In genomic region chr7:113260321-113261167, GRCm38 (mm10) we compare ENCODE assay signal across 8 mouse cellular contexts. TPM values are rescaled to one million over a fixed set of nuclear protein-coding genes. Genes with fewer than 3 reads are reported as not detected.
DNase-seq lines count a peak whose midpoint lies in the region; ATAC-seq and TF ChIP-seq lines count a peak whose summit lies in the region.

No protein-coding gene starts in this region.

- H3K9ac ChIP-seq in midbrain, embryonic 15.5 days: no peak overlapping the region

- peak; percentile 45; the same call in 1 of the 2 replicates for ATAC-seq in midbrain, embryonic 15.5 days (replicated peaks)
- no peak for ATAC-seq in CD4-positive, CD25-positive, alpha-beta regulatory T cell, adult 4 months

- DNase-seq in lung, adult 18-20 months: peak; percentile 72 to 85
- no peak for DNase-seq in lung, adult 2 months
- peak; percentile 85 for DNase-seq in adrenal gland, postnatal 14 days
- peak; percentile 49 for DNase-seq in gastrocnemius, postnatal 14 days
- peak; percentile 56 to 75 for DNase-seq in kidney, postnatal 4 days
- no peak for DNase-seq in left cerebral cortex, adult 8-10 months (ENCODE audit: low spot score in 2 of 2)

- H3K4me2 ChIP-seq in midbrain, embryonic 15.5 days: no peak overlapping the region

- 61% methylated on average over 21 of the region's 21 CpGs for WGBS in lung, adult 2 months
- 50% methylated on average over 21 of the region's 21 CpGs for WGBS in midbrain, embryonic 15.5 days

- peaks cover 6% of the 10 kb centered on the region for H3K4me1 ChIP-seq in lung, adult 2 months (ENCODE audit: control insufficient read depth, insufficient read depth, low read length)
- peaks cover 7% of the 10 kb centered on the region for H3K4me1 ChIP-seq in midbrain, embryonic 15.5 days

- H3K9me3 ChIP-seq in midbrain, embryonic 15.5 days: no peaks in the 10 kb centered on the region

- H3K36me3 ChIP-seq in midbrain, embryonic 15.5 days (replicated peaks): no peaks in the 10 kb centered on the region

- no peak for TF ChIP-seq POLR2A in lung, adult 2 months (IDR thresholded peaks at IDR 0.05; ENCODE audit: borderline replicate concordance, extremely low read depth, low read depth, low read length)

- intact Hi-C loops in gastrocnemius, postnatal 14 days (cut with DNase I; ENCODE audit: low total_unique reads): loop anchor here (10.0 kb wide), 2 partner anchors 66 to 336 kb away; no protein-coding TSS in a partner anchor

- no peak overlapping the region for H3K4me3 ChIP-seq in lung, adult 2 months (replicated peaks; ENCODE audit: extremely low read depth, low read depth, low read length)
- no peak overlapping the region for H3K4me3 ChIP-seq in midbrain, embryonic 15.5 days

- no peak for TF ChIP-seq CTCF in lung, adult 2 months (IDR thresholded peaks at IDR 0.05; ENCODE audit: insufficient read depth, low read length)

- H3K27me3 ChIP-seq in midbrain, embryonic 15.5 days (replicated peaks): no peaks in the 10 kb centered on the region

- H3K27ac ChIP-seq in midbrain, embryonic 15.5 days: 0 out of 2 replicates have a peak overlapping the region, but pooled peaks have one; percentile 29

RNA-seq across cellular contexts. Expression of gene Arntl, which starts 53.3 kb away (rescaled TPM):
- polyA plus RNA-seq in lung, adult 2 months (2012; rRNA removed): 4.6 and 15.8 TPM in 2 replicates
- total RNA-seq in adrenal gland, postnatal 14 days (2021): 30.6 and 41.6 TPM in 2 replicates
- 10 to 100 TPM; 11.8 to 13.1 TPM for total RNA-seq in gastrocnemius, postnatal 14 days (2021)
- polyA plus RNA-seq in midbrain, embryonic 15.5 days (2015; fragmentation: Nextera tagmentation; extraction: Ambion mirVana): 15.4 and 16.7 TPM in 2 replicates
- 10 to 100 TPM; 29.6 to 37.8 (median 30.6) TPM for total RNA-seq in left cerebral cortex, adult 8-10 months (2022)
- 10 to 100 TPM; 22.6 to 25.0 TPM for polyA plus RNA-seq in CD4-positive, CD25-positive, alpha-beta regulatory T cell, adult 4 months (2017; shearing (Covaris generic))

Comparison
In these comparisons a context has a peak if more than half of its experiments do, and no peak if none do; other contexts are left out.
1. DNase-seq: peak in lung, adult 18-20 months (2 of 2), adrenal gland, postnatal 14 days (single experiment), gastrocnemius, postnatal 14 days (single experiment) and kidney, postnatal 4 days (2 of 2); none in lung, adult 2 months (single experiment) and left cerebral cortex, adult 8-10 months (0 of 2).